Mouse (Mus musculus): ENCODE measurements around the gene Lpin2.

DNA sequence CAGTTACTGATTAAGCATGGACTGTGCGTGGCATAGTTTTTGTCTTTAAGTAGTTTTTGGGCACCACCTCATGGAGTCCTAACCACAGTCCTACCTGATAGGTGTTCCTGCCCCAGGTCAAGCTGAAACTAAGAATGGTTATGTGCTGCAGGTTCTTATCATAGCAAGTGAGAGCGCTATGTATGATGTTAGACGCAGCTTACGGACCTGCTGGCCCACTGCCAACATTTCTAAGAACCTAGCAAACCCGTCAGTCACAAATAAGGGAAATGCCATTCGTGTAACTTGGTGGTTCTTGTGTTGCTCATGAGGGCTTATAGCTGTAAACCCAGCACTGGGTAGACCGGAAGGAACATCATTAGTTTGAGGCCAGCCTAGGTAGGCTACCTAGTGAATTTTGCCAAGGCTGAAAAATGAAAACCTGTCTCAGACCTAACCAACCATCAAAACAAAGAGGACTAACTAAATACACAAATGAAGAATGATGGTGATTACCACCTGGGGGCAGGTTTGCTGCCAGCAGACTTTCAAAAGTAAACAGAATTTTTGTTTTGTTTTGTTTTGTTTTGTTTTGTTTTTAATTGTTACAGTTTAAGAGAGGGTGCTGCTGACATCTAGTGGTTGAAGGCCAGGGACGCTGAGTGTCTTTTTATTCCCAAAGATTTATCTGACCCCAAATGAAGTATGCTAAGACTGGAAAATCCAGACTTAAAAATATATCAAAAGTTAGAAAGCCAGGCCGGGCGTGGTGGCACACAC lies 13.5 kb downstream of the Lpin2 start:
- TF ChIP-seq CTCF (IDR thresholded peaks at IDR 0.05; ENCODE audit: control insufficient read depth, insufficient read depth, insufficient replicate concordance, low read depth, low read length), result no peak
- TF ChIP-seq POLR2A (IDR thresholded peaks at IDR 0.05; ENCODE audit: control insufficient read depth, low read depth, low read length), result no peak

All from testis, adult 2 months (tissue).